Mouse (Mus musculus): Measurements from ENCODE around the gene Kcnmb1.
A peak's percentile ranks its signal among the peaks of the same experiment; 100 is the strongest.

The Kcnmb1 gene

GRCm38 (mm10) chr11:33962688-33963407 lies at the start of gene Kcnmb1:
Kcnmb1 (plus strand) TSS chr11:33963013.
- DNase-seq (ENCODE audit: extremely low spot score, low spot score), result peak; percentile 24

GRCm38 (mm10) chr11:33913061-33913460 lies 49.8 kb upstream of the Kcnmb1 start:
- DNase-seq (ENCODE audit: extremely low spot score, low spot score), result no peak

- DNase-seq (ENCODE audit: extremely low spot score, low spot score), result no peak
Observed at GRCm38 (mm10) chr11:33914216-33914615, 48.6 kb upstream of the Kcnmb1 start.

- peak; percentile 81 for DNase-seq (ENCODE audit: extremely low spot score, low spot score)
Observed at GRCm38 (mm10) chr11:33917574-33917973, 45.2 kb upstream of the Kcnmb1 start.

GRCm38 (mm10) chr11:33918424-33918823 lies 44.4 kb upstream of the Kcnmb1 start:
- DNase-seq (ENCODE audit: extremely low spot score, low spot score), result no peak

- no peak for DNase-seq (ENCODE audit: extremely low spot score, low spot score)
Observed at GRCm38 (mm10) chr11:33919826-33920225, 43.0 kb upstream of the Kcnmb1 start.

GRCm38 (mm10) chr11:33921451-33921850 lies 41.4 kb upstream of the Kcnmb1 start:
- no peak for DNase-seq (ENCODE audit: extremely low spot score, low spot score)

GRCm38 (mm10) chr11:33923031-33923430 lies 39.8 kb upstream of the Kcnmb1 start:
- DNase-seq (ENCODE audit: extremely low spot score, low spot score), result no peak

- DNase-seq (ENCODE audit: extremely low spot score, low spot score), result no peak
Observed at GRCm38 (mm10) chr11:33925778-33926177, 37.0 kb upstream of the Kcnmb1 start.

GRCm38 (mm10) chr11:33926551-33926950 lies 36.3 kb upstream of the Kcnmb1 start:
- no peak for DNase-seq (ENCODE audit: extremely low spot score, low spot score)

GRCm38 (mm10) chr11:33927321-33927720 lies 35.5 kb upstream of the Kcnmb1 start:
- no peak for DNase-seq (ENCODE audit: extremely low spot score, low spot score)

GRCm38 (mm10) chr11:33927836-33928235 lies 35.0 kb upstream of the Kcnmb1 start:
- no peak for DNase-seq (ENCODE audit: extremely low spot score, low spot score)

- peak; percentile 62 for DNase-seq (ENCODE audit: extremely low spot score, low spot score)
Observed at GRCm38 (mm10) chr11:33928658-33929057, 34.2 kb upstream of the Kcnmb1 start.

- no peak for DNase-seq (ENCODE audit: extremely low spot score, low spot score)
Observed at GRCm38 (mm10) chr11:33929412-33929811, 33.4 kb upstream of the Kcnmb1 start.

GRCm38 (mm10) chr11:33931836-33932385 lies 30.9 kb upstream of the Kcnmb1 start:
- DNase-seq (ENCODE audit: extremely low spot score, low spot score), result peak; percentile 52

- DNase-seq (ENCODE audit: extremely low spot score, low spot score), result no peak
Observed at GRCm38 (mm10) chr11:33932386-33933111, 30.3 kb upstream of the Kcnmb1 start.

GRCm38 (mm10) chr11:33934286-33934685 lies 28.5 kb upstream of the Kcnmb1 start:
- no peak for DNase-seq (ENCODE audit: extremely low spot score, low spot score)

GRCm38 (mm10) chr11:33937641-33938040 lies 25.2 kb upstream of the Kcnmb1 start:
- no peak for DNase-seq (ENCODE audit: extremely low spot score, low spot score)

GRCm38 (mm10) chr11:33938561-33939274 lies 24.1 kb upstream of the Kcnmb1 start:
- no peak for DNase-seq (ENCODE audit: extremely low spot score, low spot score)

- DNase-seq (ENCODE audit: extremely low spot score, low spot score), result no peak
Observed at GRCm38 (mm10) chr11:33939456-33940113, 23.2 kb upstream of the Kcnmb1 start.

GRCm38 (mm10) chr11:33943565-33943964 lies 19.2 kb upstream of the Kcnmb1 start:
- DNase-seq (ENCODE audit: extremely low spot score, low spot score), result no peak
